Mouse (Mus musculus): ENCODE measurements around the gene Zfp488.

DNA sequence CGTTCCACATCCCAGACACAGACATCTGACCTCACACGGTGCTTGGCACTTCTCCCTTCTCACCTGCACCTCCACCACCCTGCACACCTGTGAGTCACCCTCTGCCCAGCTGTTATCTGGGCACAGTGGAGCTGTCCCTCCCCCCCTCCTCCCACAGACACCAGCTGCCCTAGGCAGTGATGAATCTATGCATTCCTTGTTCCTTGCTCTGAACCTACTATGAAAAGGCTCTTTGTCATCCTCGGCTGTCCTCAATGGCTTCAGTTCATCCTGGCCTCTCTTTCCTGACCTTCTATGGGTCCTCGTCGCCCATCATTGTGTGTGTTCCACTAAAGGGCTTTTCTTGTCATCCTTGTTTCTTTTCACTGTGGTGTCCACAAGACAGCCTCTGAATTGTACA is 3.8 kb downstream of the Zfp488 start:
- TF ChIP-seq MAFK (IDR thresholded peaks at IDR 0.05; ENCODE audit: insufficient read depth, low read depth, low read length) (no peak), ZC3H11A (IDR thresholded peaks at IDR 0.05; ENCODE audit: borderline replicate concordance, low read depth, low read length) (no peak), HCFC1 (IDR thresholded peaks at IDR 0.05; ENCODE audit: borderline replicate concordance, insufficient read depth, low read length) (no peak), CHD2 (IDR thresholded peaks at IDR 0.05; ENCODE audit: low read depth, low read length) (no peak)
